Mouse (Mus musculus): Measurements from ENCODE around the gene Hrh3. TPM values are rescaled to one million over a fixed set of nuclear protein-coding genes. Genes with fewer than 3 reads are reported as not detected.

Hrh3 gene
- polyA plus RNA-seq, 1 experiment from 2014 or later: 0.20 TPM

- H3K9me3 ChIP-seq (replicated peaks; ENCODE audit: control insufficient read depth, low read length): no peaks in the 10 kb centered on the region
- 0 out of 2 replicates have a peak, but pooled peaks cover 3% of the 10 kb centered on the region for H3K4me1 ChIP-seq (ENCODE audit: control insufficient read depth, insufficient read depth, low read length)
- no peak overlapping the region for H3K4me2 ChIP-seq (ENCODE audit: low read depth, low read length)
- H3K9ac ChIP-seq (ENCODE audit: low read length): no peak overlapping the region
- no peaks in the 10 kb centered on the region for H3K36me3 ChIP-seq (ENCODE audit: control insufficient read depth, insufficient read depth)
- H3K27ac ChIP-seq (ENCODE audit: low read length): no peak overlapping the region
- WGBS: 34% methylated on average over 3 of the region's 3 CpGs
- H3K27me3 ChIP-seq (ENCODE audit: control insufficient read depth, insufficient read depth, low read length): peaks cover 54% of the 10 kb centered on the region
- no peak overlapping the region for H3K4me3 ChIP-seq (ENCODE audit: low read length)
- no peak for ATAC-seq (replicated peaks; ENCODE audit: extremely low read depth, insufficient read depth, low FRiP score)
Observed at GRCm38 (mm10) chr2:180097585-180097984, 6.7 kb downstream of the Hrh3 start.

GRCm38 (mm10) chr2:180095711-180096110 lies 8.6 kb downstream of the Hrh3 start:
- H3K9me3 ChIP-seq (replicated peaks; ENCODE audit: control insufficient read depth, low read length): no peaks in the 10 kb centered on the region
- no peak overlapping the region for H3K9ac ChIP-seq (ENCODE audit: low read length)
- H3K4me2 ChIP-seq (ENCODE audit: low read depth, low read length): no peak overlapping the region
- ATAC-seq (replicated peaks; ENCODE audit: extremely low read depth, insufficient read depth, low FRiP score): peak; percentile 53
- H3K4me3 ChIP-seq (ENCODE audit: low read length): no peak overlapping the region
- 33% methylated on average over 5 of the region's 5 CpGs for WGBS
- no peak overlapping the region for H3K27ac ChIP-seq (ENCODE audit: low read length)
- no peaks in the 10 kb centered on the region for H3K36me3 ChIP-seq (ENCODE audit: control insufficient read depth, insufficient read depth)
- H3K4me1 ChIP-seq (ENCODE audit: control insufficient read depth, insufficient read depth, low read length): 0 out of 2 replicates have a peak, but pooled peaks cover 3% of the 10 kb centered on the region
- peaks cover 36% of the 10 kb centered on the region for H3K27me3 ChIP-seq (ENCODE audit: control insufficient read depth, insufficient read depth, low read length)

GRCm38 (mm10) chr2:180090285-180090684 lies 14.0 kb downstream of the Hrh3 start:
- Histone ChIP-seq H3K4me3 (ENCODE audit: low read length) (no peak overlapping the region), H3K4me2 (ENCODE audit: low read depth, low read length) (no peak overlapping the region), H3K9ac (ENCODE audit: low read length) (no peak overlapping the region), H3K4me1 (ENCODE audit: control insufficient read depth, insufficient read depth, low read length) (no peaks in the 10 kb centered on the region), H3K36me3 (ENCODE audit: control insufficient read depth, insufficient read depth) (peaks cover 3% of the 10 kb centered on the region), H3K27ac (ENCODE audit: low read length) (no peak overlapping the region), H3K9me3 (replicated peaks; ENCODE audit: control insufficient read depth, low read length) (no peaks in the 10 kb centered on the region), H3K27me3 (ENCODE audit: control insufficient read depth, insufficient read depth, low read length) (no peaks in the 10 kb centered on the region)
- no peak for ATAC-seq (replicated peaks; ENCODE audit: extremely low read depth, insufficient read depth, low FRiP score)
- WGBS: 56% methylated on average over 11 of the region's 11 CpGs

GRCm38 (mm10) chr2:180087472-180087871 lies 16.8 kb downstream of the Hrh3 start:
- no peak for ATAC-seq (replicated peaks; ENCODE audit: extremely low read depth, insufficient read depth, low FRiP score)
- Histone ChIP-seq H3K36me3 (ENCODE audit: control insufficient read depth, insufficient read depth) (peaks cover 3% of the 10 kb centered on the region), H3K4me1 (ENCODE audit: control insufficient read depth, insufficient read depth, low read length) (no peaks in the 10 kb centered on the region), H3K9me3 (replicated peaks; ENCODE audit: control insufficient read depth, low read length) (no peaks in the 10 kb centered on the region), H3K27me3 (ENCODE audit: control insufficient read depth, insufficient read depth, low read length) (no peaks in the 10 kb centered on the region), H3K9ac (ENCODE audit: low read length) (no peak overlapping the region), H3K4me3 (ENCODE audit: low read length) (no peak overlapping the region), H3K27ac (ENCODE audit: low read length) (no peak overlapping the region), H3K4me2 (ENCODE audit: low read depth, low read length) (no peak overlapping the region)
- 89% methylated on average over 4 of the region's 4 CpGs for WGBS

GRCm38 (mm10) chr2:180086637-180087027 lies 17.7 kb downstream of the Hrh3 start:
- no peak overlapping the region for H3K27ac ChIP-seq (ENCODE audit: low read length)
- H3K4me1 ChIP-seq (ENCODE audit: control insufficient read depth, insufficient read depth, low read length): no peaks in the 10 kb centered on the region
- WGBS: 88% methylated on average over 5 of the region's 5 CpGs
- H3K36me3 ChIP-seq (ENCODE audit: control insufficient read depth, insufficient read depth): peaks cover 7% of the 10 kb centered on the region
- H3K9me3 ChIP-seq (replicated peaks; ENCODE audit: control insufficient read depth, low read length): no peaks in the 10 kb centered on the region
- no peaks in the 10 kb centered on the region for H3K27me3 ChIP-seq (ENCODE audit: control insufficient read depth, insufficient read depth, low read length)
- no peak overlapping the region for H3K9ac ChIP-seq (ENCODE audit: low read length)
- H3K4me3 ChIP-seq (ENCODE audit: low read length): no peak overlapping the region
- H3K4me2 ChIP-seq (ENCODE audit: low read depth, low read length): no peak overlapping the region
- no peak for ATAC-seq (replicated peaks; ENCODE audit: extremely low read depth, insufficient read depth, low FRiP score)

- H3K27ac ChIP-seq (ENCODE audit: low read length): no peak overlapping the region
- no peak overlapping the region for H3K4me3 ChIP-seq (ENCODE audit: low read length)
- ATAC-seq (replicated peaks; ENCODE audit: extremely low read depth, insufficient read depth, low FRiP score): no peak
- H3K9me3 ChIP-seq (replicated peaks; ENCODE audit: control insufficient read depth, low read length): no peaks in the 10 kb centered on the region
- no peak overlapping the region for H3K9ac ChIP-seq (ENCODE audit: low read length)
- no peak overlapping the region for H3K4me2 ChIP-seq (ENCODE audit: low read depth, low read length)
- H3K4me1 ChIP-seq (ENCODE audit: control insufficient read depth, insufficient read depth, low read length): no peaks in the 10 kb centered on the region
- peaks cover 7% of the 10 kb centered on the region for H3K36me3 ChIP-seq (ENCODE audit: control insufficient read depth, insufficient read depth)
- 71% methylated on average over 16 of the region's 16 CpGs for WGBS
- H3K27me3 ChIP-seq (ENCODE audit: control insufficient read depth, insufficient read depth, low read length): no peaks in the 10 kb centered on the region
Observed at GRCm38 (mm10) chr2:180085926-180086636, 18.2 kb downstream of the Hrh3 start.

- Histone ChIP-seq H3K4me3 (ENCODE audit: low read length) (no peak overlapping the region), H3K36me3 (ENCODE audit: control insufficient read depth, insufficient read depth) (peaks cover 7% of the 10 kb centered on the region), H3K9me3 (replicated peaks; ENCODE audit: control insufficient read depth, low read length) (no peaks in the 10 kb centered on the region), H3K4me1 (ENCODE audit: control insufficient read depth, insufficient read depth, low read length) (no peaks in the 10 kb centered on the region), H3K27ac (ENCODE audit: low read length) (no peak overlapping the region), H3K4me2 (ENCODE audit: low read depth, low read length) (no peak overlapping the region), H3K9ac (ENCODE audit: low read length) (no peak overlapping the region), H3K27me3 (ENCODE audit: control insufficient read depth, insufficient read depth, low read length) (no peaks in the 10 kb centered on the region)
- no peak for ATAC-seq (replicated peaks; ENCODE audit: extremely low read depth, insufficient read depth, low FRiP score)
- WGBS: 39% methylated on average over 3 of the region's 3 CpGs
Observed at GRCm38 (mm10) chr2:180084565-180084964, 19.7 kb downstream of the Hrh3 start.

- H3K36me3 ChIP-seq (ENCODE audit: control insufficient read depth, insufficient read depth): peaks cover 7% of the 10 kb centered on the region
- WGBS: 87% methylated on average over 10 of the region's 10 CpGs
Observed at GRCm38 (mm10) chr2:180083063-180083462, 21.2 kb downstream of the Hrh3 start.

GRCm38 (mm10) chr2:180080680-180081079 lies 23.6 kb downstream of the Hrh3 start:
- H3K4me1 ChIP-seq (ENCODE audit: control insufficient read depth, insufficient read depth, low read length): no peaks in the 10 kb centered on the region
- no peaks in the 10 kb centered on the region for H3K27me3 ChIP-seq (ENCODE audit: control insufficient read depth, insufficient read depth, low read length)
- no peak overlapping the region for H3K9ac ChIP-seq (ENCODE audit: low read length)
- no peak overlapping the region for H3K27ac ChIP-seq (ENCODE audit: low read length)
- H3K36me3 ChIP-seq (ENCODE audit: control insufficient read depth, insufficient read depth): peaks cover 7% of the 10 kb centered on the region
- 92% methylated on average over 8 of the region's 8 CpGs for WGBS
- no peaks in the 10 kb centered on the region for H3K9me3 ChIP-seq (replicated peaks; ENCODE audit: control insufficient read depth, low read length)
- H3K4me3 ChIP-seq (ENCODE audit: low read length): no peak overlapping the region
- ATAC-seq (replicated peaks; ENCODE audit: extremely low read depth, insufficient read depth, low FRiP score): no peak
- H3K4me2 ChIP-seq (ENCODE audit: low read depth, low read length): no peak overlapping the region

More at GRCm38 (mm10) chr2:180083063-180083462, 21.2 kb downstream of the Hrh3 start:
- Histone ChIP-seq H3K9ac (ENCODE audit: low read length) (no peak overlapping the region), H3K4me1 (ENCODE audit: control insufficient read depth, insufficient read depth, low read length) (no peaks in the 10 kb centered on the region), H3K27me3 (ENCODE audit: control insufficient read depth, insufficient read depth, low read length) (no peaks in the 10 kb centered on the region), H3K27ac (ENCODE audit: low read length) (no peak overlapping the region), H3K4me3 (ENCODE audit: low read length) (no peak overlapping the region), H3K9me3 (replicated peaks; ENCODE audit: control insufficient read depth, low read length) (no peaks in the 10 kb centered on the region), H3K4me2 (ENCODE audit: low read depth, low read length) (no peak overlapping the region)
- no peak for ATAC-seq (replicated peaks; ENCODE audit: extremely low read depth, insufficient read depth, low FRiP score)
